Mouse (Mus musculus) heart, adult 2 months (tissue): ENCODE results near the gene Msh5.
A peak's percentile ranks its signal among the peaks of the same experiment; 100 is the strongest.

Experiments
- CTCF ChIP-seq: fragments of 200-600 bp; IDR thresholded peaks from 2 replicates; pipeline ENCODE4 v1.8.1; 2022; ENCODE audit warnings: antibody characterized with exemption, mild to moderate bottlenecking, moderate library complexity
- POLR2A ChIP-seq: fragments of 200-500 bp; IDR thresholded peaks from 2 replicates; pipeline ENCODE4 v1.6.1; 2011; ENCODE audit warnings: mild to moderate bottlenecking, low read depth, low read length, control low read depth; ENCODE audit not compliant: insufficient read depth

GRCm38 (mm10) chr17:35079778-35080177, 33.2 kb upstream of the Msh5 start:
- peak; percentile 8; the same call in 1 of the 2 replicates for TF ChIP-seq CTCF
- TF ChIP-seq POLR2A, result no peak
